Comparison of ENCODE assay signal across 17 mouse cellular contexts in the genomic region with DNA sequence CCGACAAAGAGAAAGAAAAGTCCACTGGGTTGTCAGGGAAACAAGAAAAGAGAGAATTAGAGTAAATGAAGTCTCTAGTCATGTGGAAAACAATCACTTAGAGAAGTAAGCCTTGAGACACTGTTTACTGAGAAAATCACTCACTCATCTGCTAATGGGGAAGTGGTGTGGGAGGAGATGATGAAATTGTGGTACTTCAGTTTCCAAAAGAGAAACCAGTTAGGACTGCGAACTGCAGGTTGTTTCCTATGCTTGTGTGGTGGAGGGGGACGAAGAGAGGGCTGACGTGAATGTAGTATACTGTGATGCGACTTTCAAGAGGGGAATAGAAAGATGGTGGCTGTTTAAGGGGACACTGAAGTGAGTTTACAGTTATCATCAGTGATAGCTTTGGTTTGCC. TPM values are rescaled to one million over a fixed set of nuclear protein-coding genes. Genes with fewer than 3 reads are reported as not detected.
A peak's percentile ranks its signal among the peaks of the same experiment; 100 is the strongest.
DNase-seq lines count a peak whose midpoint lies in the region; ATAC-seq and TF ChIP-seq lines count a peak whose summit lies in the region.
"Had no signal": no experiment of that assay in that cellular context is flagged by ENCODE, and none has a peak within 500 bp of the region (broad histone marks: within the 10 kb centered on the region; RNA-seq: fewer than 3 reads in every experiment).

No protein-coding gene starts in this region.

- DNase-seq in layer of hippocampus, adult 11-12 months (ENCODE audit: low spot score) = peak; percentile 17
- no peak for DNase-seq in layer of hippocampus, postnatal 14 days (ENCODE audit: low spot score in 2 of 2)
- DNase-seq in CD4-positive helper T cell, adult 2 months (ENCODE audit: low read depth, low spot score) = peak; percentile 37
- no peak for DNase-seq in gastrocnemius, adult 8-10 months (ENCODE audit: low spot score in 2 of 2)
- no peak for DNase-seq in stomach, postnatal 0 days (ENCODE audit: low spot score)
- no peak for DNase-seq in testis, postnatal 10 days (ENCODE audit: low spot score)
- DNase-seq: cerebellum, postnatal 25 days; forebrain, postnatal 0 days; heart, postnatal 10 days; kidney, postnatal 36 days; spleen, adult 18-20 months had no signal

- H3K27ac ChIP-seq in stomach, postnatal 0 days (replicated peaks) = no peak overlapping the region
- H3K27ac ChIP-seq: lung, embryonic 15.5 days had no signal

- H3K9me3 ChIP-seq in megakaryocyte, embryonic 14.5 days = no peaks in the 10 kb centered on the region
- no peaks in the 10 kb centered on the region for H3K9me3 ChIP-seq in stomach, postnatal 0 days (ENCODE audit: control insufficient read depth, low read length)
- H3K9me3 ChIP-seq: lung, embryonic 15.5 days had no signal

- no peak for TF ChIP-seq EP300 in stomach, postnatal 0 days (optimal IDR thresholded peaks at IDR 0.05)

- no peaks in the 10 kb centered on the region for H3K27me3 ChIP-seq in megakaryocyte, embryonic 14.5 days (replicated peaks)
- H3K27me3 ChIP-seq in stomach, postnatal 0 days (ENCODE audit: control insufficient read depth, insufficient read depth, low read length) = no peaks in the 10 kb centered on the region
- H3K27me3 ChIP-seq: lung, embryonic 15.5 days had no signal

- 77% methylated on average over 5 of the region's 5 CpGs for WGBS in stomach, postnatal 0 days

- ATAC-seq in common myeloid progenitor, adult 5-6 weeks (replicated peaks; ENCODE audit: low read depth, poor library complexity, severe bottlenecking) = peak; percentile 100
- no peak for ATAC-seq in stomach, postnatal 0 days (ENCODE audit: low FRiP score, low TSS enrichment)
- ATAC-seq: forebrain, postnatal 0 days; intestine, embryonic 16.5 days had no signal

- peaks cover 85% of the 10 kb centered on the region for H3K36me3 ChIP-seq in megakaryocyte, embryonic 14.5 days (replicated peaks; ENCODE audit: low read length)
- H3K36me3 ChIP-seq in stomach, postnatal 0 days (ENCODE audit: control insufficient read depth, insufficient read depth, low read length) = no peaks in the 10 kb centered on the region
- H3K36me3 ChIP-seq: lung, embryonic 15.5 days had no signal

- H3K4me3 ChIP-seq in megakaryocyte, embryonic 14.5 days (replicated peaks) = peak overlapping the region; percentile 84
- no peak overlapping the region for H3K4me3 ChIP-seq in stomach, postnatal 0 days (ENCODE audit: low read depth, low read length)
- H3K4me3 ChIP-seq: lung, embryonic 15.5 days had no signal

- H3K4me2 ChIP-seq in stomach, postnatal 0 days (replicated peaks; ENCODE audit: low read depth) = no peak overlapping the region
- H3K4me2 ChIP-seq: lung, embryonic 15.5 days had no signal

- H3K4me1 ChIP-seq in megakaryocyte, embryonic 14.5 days = peaks cover 57% of the 10 kb centered on the region
- H3K4me1 ChIP-seq in stomach, postnatal 0 days (replicated peaks; ENCODE audit: control insufficient read depth, insufficient read depth) = no peaks in the 10 kb centered on the region
- H3K4me1 ChIP-seq: lung, embryonic 15.5 days had no signal

- H3K9ac ChIP-seq in stomach, postnatal 0 days (ENCODE audit: low read length) = no peak overlapping the region
- H3K9ac ChIP-seq: forebrain, postnatal 0 days; lung, embryonic 15.5 days had no signal

- TF ChIP-seq CTCF in stomach, postnatal 0 days (IDR thresholded peaks at IDR 0.05; ENCODE audit: low read depth) = no peak

RNA-seq across cellular contexts. Expression of a gene that starts 17.6 kb away (rescaled TPM):
- 1 to 10 TPM; 2.4 to 3.0 TPM for total RNA-seq in layer of hippocampus, postnatal 14 days (2021)
- total RNA-seq in common myeloid progenitor, adult 5-6 weeks (2017) = 0.14 TPM in 1 of 2 replicates, not detected in the other
- not detected in 2 replicates for polyA plus RNA-seq in megakaryocyte, embryonic 14.5 days (2012; ENCODE audit: insufficient read depth, low replicate concordance)
- 1 to 10 TPM; 1.5 to 4.4 (median 2.0) TPM for total RNA-seq in gastrocnemius, adult 8-10 months (2022)
- 0.85 and 1.2 TPM in 2 replicates for polyA plus RNA-seq in stomach, postnatal 0 days (2015; fragmentation: Nextera tagmentation; extraction: Ambion mirVana)

RNA-seq across cellular contexts. Expression of a gene that starts 25.6 kb away (rescaled TPM):
- not detected for total RNA-seq in layer of hippocampus, postnatal 14 days (2021)
- 1.8 and 6.7 TPM in 2 replicates for total RNA-seq in common myeloid progenitor, adult 5-6 weeks (2017)
- polyA plus RNA-seq in megakaryocyte, embryonic 14.5 days (2012; ENCODE audit: insufficient read depth, low replicate concordance) = not detected in 2 replicates
- not detected for total RNA-seq in gastrocnemius, adult 8-10 months (2022)
- polyA plus RNA-seq in stomach, postnatal 0 days (2015; fragmentation: Nextera tagmentation; extraction: Ambion mirVana) = 0.05 and 0.08 TPM in 2 replicates
- total RNA-seq: left cerebral cortex, postnatal 36 days had no signal
- polyA plus RNA-seq: forebrain, postnatal 0 days had no signal

RNA-seq across cellular contexts. Expression of a gene that starts 37.1 kb away (rescaled TPM):
- total RNA-seq in layer of hippocampus, postnatal 14 days (2021) = under 1 TPM in 1 of 2 experiments, not detected in 1; 0.23 TPM
- 2.4 and 5.3 TPM in 2 replicates for total RNA-seq in common myeloid progenitor, adult 5-6 weeks (2017)
- 10.7 and 19.5 TPM in 2 replicates for polyA plus RNA-seq in megakaryocyte, embryonic 14.5 days (2012; ENCODE audit: insufficient read depth, low replicate concordance)
- not detected for total RNA-seq in gastrocnemius, adult 8-10 months (2022)
- polyA plus RNA-seq in stomach, postnatal 0 days (2015; fragmentation: Nextera tagmentation; extraction: Ambion mirVana) = 0.08 and 0.18 TPM in 2 replicates

RNA-seq across cellular contexts. Expression of a gene that starts 48.6 kb away (rescaled TPM):
- total RNA-seq in layer of hippocampus, postnatal 14 days (2021) = not detected
- total RNA-seq in common myeloid progenitor, adult 5-6 weeks (2017) = not detected in 2 replicates
- polyA plus RNA-seq in megakaryocyte, embryonic 14.5 days (2012; ENCODE audit: insufficient read depth, low replicate concordance) = not detected in 2 replicates
- total RNA-seq in gastrocnemius, adult 8-10 months (2022) = not detected
- polyA plus RNA-seq in stomach, postnatal 0 days (2015; fragmentation: Nextera tagmentation; extraction: Ambion mirVana) = 0.07 TPM in 1 of 2 replicates, not detected in the other
- total RNA-seq: forebrain, postnatal 0 days; heart, adult 18-20 months; heart, postnatal 10 days; left cerebral cortex, postnatal 36 days had no signal

Comparison
In these comparisons a context has a peak if more than half of its experiments do, and no peak if none do; other contexts are left out.
1. DNase-seq: peak in layer of hippocampus, adult 11-12 months (single experiment) and CD4-positive helper T cell, adult 2 months (single experiment); none in layer of hippocampus, postnatal 14 days (0 of 2), gastrocnemius, adult 8-10 months (0 of 2), stomach, postnatal 0 days (single experiment) and testis, postnatal 10 days (single experiment).